Mouse (Mus musculus) urinary bladder, postnatal 10 days (tissue): ENCODE results near the gene Olfr1141.

ENCODE experiments used
- DNase-seq: peaks from one replicate; pipeline ENCODE4 v3.0.0; 2022; ENCODE audit warnings: low spot score

The Olfr1141 gene

GRCm38 (mm10) chr2:87753891-87754290 is at the start of gene Olfr1141:
Gene Olfr1141 (minus strand): TSS chr2:87753991.
- no peak for DNase-seq

GRCm38 (mm10) chr2:87800292-87800691 is 46.5 kb upstream of the Olfr1141 start, which contains the start of gene Olfr1143:
Gene Olfr1143 (plus strand): TSS chr2:87800592.
- DNase-seq, result no peak

GRCm38 (mm10) chr2:87779183-87779582 is 25.4 kb upstream of the Olfr1141 start, which contains the start of gene Olfr152:
Gene Olfr152 (plus strand): TSS chr2:87779483.
- DNase-seq, result no peak

- DNase-seq, result no peak
Measured at GRCm38 (mm10) chr2:87776143-87776542, 22.4 kb upstream of the Olfr1141 start.

- no peak for DNase-seq
Measured at GRCm38 (mm10) chr2:87743452-87743851, 10.3 kb downstream of the Olfr1141 start, which contains the start of gene Olfr1140. Gene Olfr1140 (plus strand): TSS chr2:87743752.

- no peak for DNase-seq
Measured at GRCm38 (mm10) chr2:87739878-87740277, 13.9 kb downstream of the Olfr1141 start, which contains the start of gene Olfr1138. Gene Olfr1138 (minus strand): TSS chr2:87739978.

GRCm38 (mm10) chr2:87713079-87713478 is 40.7 kb downstream of the Olfr1141 start, which contains the start of gene Olfr1137:
Gene Olfr1137 (minus strand): TSS chr2:87713179.
- no peak for DNase-seq
